Mouse (Mus musculus) left cerebral cortex, adult 18-20 months (tissue): ENCODE measurements around the gene Krtap24-1. TPM values are rescaled to one million over a fixed set of nuclear protein-coding genes. Genes with fewer than 3 reads are reported as not detected.

Experiments
- DNase-seq, 2 experiments: peaks; one replicate each; pipeline ENCODE4 v3.0.0; 2021 to 2022; ENCODE audit warnings: low spot score in 2 of 2, mixed read lengths in 1 of 2
- long read RNA-seq, 2 experiments: library from polyadenylated mRNA; stranded (forward); transcript quantifications; one replicate each; pipeline ENCODE4 v2.0.0; 2021
- total RNA-seq, 2 experiments: library from RNA; stranded (reverse); gene quantifications; 2 replicates each; pipeline ENCODE4 v1.2.3; 2021

Krtap24-1 gene
- not detected for total RNA-seq
- long read RNA-seq, experiment 1: 0 reads
- long read RNA-seq, experiment 2: 0 reads

DNA sequence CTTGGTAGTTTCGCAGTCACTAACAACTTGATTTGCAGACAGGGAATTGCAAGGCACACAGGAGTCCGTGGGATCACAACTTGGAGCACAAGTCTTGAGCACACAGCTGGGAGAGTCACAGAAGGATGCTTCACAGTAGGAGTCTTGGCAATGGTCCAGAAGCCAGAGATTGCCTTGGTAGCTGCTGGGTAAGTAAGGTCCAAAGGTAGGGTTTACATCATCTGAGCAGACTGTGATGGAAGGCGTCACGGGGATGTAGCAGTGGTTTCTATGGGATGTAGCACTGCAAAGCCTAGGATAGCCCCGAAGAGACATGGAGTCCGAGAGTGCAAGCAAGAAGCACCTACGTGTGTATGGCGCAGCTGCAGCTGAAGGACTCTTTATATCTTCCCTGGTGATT lies at the start of gene Krtap24-1:
Gene Krtap24-1 (minus strand): TSS at position 358 of the 400 bp plus-strand sequence.
- no peak for DNase-seq

DNA sequence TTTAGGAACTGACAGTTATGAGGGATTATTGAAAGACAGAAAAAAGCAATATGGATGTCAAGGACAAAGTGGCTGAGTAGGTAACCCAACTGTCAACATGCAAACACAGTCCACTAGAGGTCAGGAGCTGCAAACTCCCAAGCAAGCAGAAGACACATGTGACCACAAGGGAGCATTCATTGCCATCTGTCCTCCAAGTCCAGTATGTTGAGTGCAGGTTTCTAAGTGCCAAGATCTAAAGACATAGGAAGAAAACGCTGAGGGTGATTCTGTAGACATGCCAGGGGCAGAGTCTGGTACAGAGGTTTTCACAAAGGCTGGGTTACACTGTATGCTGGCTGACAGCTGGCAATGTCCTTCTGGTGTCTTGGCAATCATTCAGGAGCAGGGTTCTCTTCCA lies 45.3 kb upstream of the Krtap24-1 start:
- DNase-seq: no peak

DNA sequence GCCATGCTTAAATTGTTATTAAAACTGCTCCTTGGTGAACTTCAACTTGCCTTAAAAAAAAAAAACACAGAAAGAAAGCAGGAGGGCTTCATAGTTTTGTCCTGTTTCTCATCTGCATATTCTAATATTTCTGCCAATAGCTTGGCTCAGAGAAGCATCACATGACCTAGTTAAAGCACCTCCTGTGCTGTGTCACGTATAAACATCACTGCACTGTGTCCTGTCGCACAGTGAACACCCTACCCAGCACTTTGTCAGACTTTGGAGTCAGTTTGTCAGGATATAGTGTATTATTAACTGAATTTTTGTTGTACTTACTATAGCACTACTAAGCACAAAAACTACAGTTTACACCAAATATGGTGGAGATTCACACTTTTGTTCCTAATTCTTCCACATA lies 39.9 kb upstream of the Krtap24-1 start:
- no peak for DNase-seq

DNA sequence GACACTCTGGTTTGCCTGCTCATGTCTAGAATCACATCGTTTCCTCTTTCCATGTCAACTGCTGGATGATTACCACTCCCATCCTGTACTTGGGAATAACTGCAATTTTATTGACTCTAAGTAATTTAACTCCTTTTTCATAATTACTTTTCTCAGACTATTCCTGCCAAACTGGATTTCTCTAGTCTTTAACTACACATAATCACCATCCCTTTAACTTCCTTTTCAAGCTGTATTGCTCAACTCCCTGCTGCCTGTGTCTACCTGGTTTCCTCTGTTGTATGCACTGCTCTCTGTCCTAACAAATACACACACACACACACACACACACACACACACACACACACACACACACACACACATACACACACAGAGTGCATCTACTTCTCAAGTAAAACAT lies 39.0 kb upstream of the Krtap24-1 start:
- no peak for DNase-seq

DNA sequence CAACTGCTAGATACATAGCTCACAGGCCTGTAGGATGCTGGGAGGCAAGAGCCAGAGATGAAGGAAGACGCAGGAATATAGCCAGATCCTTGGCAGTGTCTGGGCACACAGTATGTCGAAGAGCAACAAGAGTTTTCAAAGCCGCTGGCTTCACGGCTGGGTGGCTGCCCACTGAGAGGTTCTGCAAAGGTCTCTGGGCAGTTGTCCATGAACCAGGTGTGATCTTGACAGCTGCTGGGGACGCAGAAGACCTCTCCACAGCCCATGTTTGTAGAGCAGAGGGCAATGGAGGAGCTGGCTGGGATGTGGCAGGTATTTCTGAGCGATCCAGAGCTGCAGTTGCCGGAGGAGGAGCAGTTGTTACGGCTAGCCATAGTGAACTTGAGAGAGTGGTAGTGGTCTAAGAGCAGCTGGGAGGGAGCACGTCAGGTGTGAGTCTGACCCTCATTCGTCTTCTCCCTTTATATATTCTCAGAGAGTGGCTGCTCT lies 35.3 kb upstream of the Krtap24-1 start, which contains the start of gene Krtap26-1:
Gene Krtap26-1 (minus strand): TSS at position 439 of the 489 bp plus-strand sequence.
- DNase-seq: no peak

DNA sequence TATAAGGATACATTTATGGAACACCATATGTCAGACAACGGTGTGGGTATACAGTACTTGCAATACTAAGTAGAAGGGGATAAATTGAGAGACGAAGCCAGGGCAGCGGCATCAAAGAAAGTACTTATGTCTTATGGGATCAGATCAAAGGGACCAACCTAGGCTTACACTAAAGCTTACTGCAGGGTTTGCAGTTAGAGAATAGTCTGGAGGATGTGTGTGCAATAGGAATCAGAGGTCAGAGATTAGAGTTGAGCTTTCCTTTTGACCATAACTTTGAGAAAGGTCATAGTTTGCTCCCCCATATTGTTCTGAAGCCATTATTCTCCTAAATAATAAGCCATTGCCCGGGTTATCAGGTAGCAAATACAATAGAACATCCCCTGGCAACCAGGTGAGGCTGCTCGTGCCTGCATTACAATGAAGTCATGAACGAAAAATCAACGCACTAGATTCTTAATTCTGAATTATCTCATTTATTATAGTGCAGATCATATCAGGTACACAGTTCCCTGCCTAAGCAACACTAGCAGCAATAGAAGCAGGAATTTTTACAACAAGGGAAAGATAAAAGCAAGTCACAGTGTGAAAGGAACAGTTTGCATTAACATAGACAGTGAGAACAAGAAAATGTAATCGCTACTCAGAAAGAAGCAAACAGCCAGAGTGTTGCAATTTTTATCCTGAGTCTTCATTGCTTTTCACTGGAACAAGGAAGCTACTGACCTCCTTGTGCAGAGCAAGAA lies 34.5 kb upstream of the Krtap24-1 start:
- DNase-seq: no peak

DNA sequence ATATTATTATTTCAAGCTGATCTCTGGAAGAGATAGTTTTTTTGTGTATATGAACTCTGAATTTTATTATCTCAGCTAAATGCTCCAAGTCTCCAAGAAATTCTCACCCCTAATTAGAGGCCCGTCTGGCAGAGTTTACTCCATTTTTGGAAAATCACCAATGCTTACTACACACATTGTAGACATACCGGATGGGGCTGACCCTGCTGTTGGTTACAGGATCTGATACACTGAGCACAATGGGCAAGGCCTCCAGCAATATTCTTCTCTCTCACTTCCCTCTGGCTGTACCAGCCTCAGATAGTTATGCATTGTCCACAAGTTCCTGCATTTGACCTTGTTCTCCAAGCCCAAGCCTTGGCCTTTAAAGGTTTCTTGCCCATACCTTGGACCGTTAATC lies 28.0 kb upstream of the Krtap24-1 start:
- no peak for DNase-seq

DNA sequence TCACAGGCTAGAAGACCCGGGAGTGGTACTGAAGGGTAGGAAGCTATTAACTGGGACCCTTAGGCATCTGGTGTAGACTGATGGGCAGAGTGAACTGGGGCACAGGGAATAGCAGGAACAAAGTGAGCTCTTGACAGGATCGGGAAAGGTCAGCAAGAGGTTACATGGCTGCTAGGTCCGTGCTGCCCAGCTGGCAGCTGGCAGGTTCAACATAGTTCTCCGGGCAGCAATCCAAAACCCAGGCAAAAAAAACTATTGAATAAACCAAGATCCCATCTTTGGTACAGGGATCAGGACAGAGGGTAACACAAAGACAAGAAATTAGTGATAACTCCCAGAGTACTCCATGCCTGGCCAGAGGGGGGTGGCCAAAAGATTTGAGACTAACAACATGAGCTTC lies 23.1 kb upstream of the Krtap24-1 start:
- DNase-seq: no peak

DNA sequence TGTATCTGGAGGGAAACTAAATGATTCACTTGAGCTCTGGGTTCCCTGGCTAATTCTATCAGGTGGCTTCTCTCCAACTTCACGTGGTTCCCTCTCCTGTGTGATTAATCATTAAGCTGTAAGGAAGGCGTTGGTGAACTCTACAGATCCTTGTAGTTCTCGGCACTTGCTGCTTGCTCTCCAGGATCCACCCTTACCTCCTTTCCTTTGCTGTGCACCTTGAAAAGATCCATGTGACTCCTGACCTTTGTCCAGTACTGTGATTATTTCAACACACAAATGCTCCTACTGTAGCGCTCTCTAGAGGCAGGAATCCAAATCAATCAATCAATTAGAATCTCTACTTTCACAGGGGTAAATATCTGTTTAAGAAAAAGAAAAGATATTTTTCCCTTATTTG lies 19.4 kb upstream of the Krtap24-1 start:
- DNase-seq: no peak

DNA sequence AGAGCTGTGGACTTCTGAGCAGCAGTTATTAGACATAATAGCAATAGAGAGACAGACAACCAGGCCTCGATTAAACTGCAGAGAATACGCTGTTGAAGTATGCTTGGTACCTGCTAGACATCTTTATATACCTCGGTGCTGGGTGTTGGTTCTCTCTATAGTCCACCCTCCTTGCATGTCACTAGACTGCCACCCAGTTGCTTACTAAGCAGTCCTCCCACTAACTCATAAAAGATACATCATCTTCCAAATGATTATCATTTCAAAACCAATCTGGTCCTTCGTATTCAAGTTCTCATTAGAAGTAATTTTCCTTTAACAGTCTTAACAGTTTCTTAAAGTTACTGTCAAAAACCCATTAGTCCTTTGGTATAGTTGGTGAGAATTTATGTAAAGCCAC lies 15.5 kb upstream of the Krtap24-1 start, which contains the start of gene 2310079G19Rik:
Gene 2310079G19Rik (minus strand): TSS at position 101 of the 400 bp plus-strand sequence.
- no peak for DNase-seq

DNA sequence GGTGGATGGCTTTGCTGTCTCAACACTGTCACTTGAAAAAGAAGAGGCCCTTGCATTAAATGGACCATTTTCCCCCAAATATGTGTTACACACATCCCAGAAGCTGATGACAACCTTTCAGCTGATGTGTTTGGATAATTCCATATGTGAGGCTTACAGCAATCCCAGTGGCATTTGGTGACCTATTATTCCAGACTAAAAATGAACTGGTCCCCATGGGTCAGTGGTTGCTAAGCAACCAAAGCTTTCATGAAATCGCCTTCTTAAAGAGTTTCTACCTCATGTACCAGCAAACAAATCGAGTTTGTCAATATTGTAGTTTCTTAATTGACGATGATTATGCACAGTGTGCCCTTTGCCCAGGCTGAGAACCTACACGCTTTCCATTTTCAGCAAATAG lies 633 bp upstream of the Krtap24-1 start:
- DNase-seq: no peak

DNA sequence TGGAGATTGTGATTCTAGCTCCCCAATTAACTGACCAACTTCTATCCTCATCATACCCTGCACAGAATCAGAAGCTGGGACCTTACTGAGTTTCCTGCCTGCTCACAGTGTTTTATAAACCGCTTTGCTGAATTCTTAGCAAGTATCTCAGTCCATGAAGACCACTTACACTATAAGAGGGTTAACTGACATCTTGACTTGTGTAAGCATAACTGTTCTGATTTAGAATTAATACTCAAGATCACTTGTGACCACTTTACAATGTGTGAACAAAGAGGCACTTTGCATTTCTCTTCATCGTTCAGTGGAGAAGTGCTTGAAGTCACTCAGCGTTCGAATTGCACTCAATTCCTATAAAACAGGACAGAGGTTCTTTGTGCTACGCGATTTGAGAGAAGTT lies 7.5 kb downstream of the Krtap24-1 start:
- no peak for DNase-seq

DNA sequence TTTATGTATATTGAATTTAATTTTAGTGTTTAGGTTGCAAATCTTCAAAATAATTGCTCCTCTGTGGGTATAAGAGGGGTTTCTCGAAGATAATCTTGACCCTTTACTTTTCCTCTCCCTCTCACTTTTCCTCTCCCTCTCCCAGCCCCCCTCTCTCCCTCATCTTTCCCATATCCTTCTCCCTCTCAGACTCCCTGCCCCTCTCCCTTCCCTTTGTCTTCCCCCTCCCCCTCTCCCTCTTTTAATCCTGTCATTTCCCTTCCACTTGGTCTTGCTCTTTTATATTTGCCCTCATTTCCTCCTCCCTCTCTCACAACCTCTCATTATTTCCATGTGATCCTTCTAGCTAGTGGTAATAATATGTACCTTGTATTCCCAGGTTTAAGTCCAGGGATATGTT lies 9.6 kb downstream of the Krtap24-1 start:
- DNase-seq: no peak

DNA sequence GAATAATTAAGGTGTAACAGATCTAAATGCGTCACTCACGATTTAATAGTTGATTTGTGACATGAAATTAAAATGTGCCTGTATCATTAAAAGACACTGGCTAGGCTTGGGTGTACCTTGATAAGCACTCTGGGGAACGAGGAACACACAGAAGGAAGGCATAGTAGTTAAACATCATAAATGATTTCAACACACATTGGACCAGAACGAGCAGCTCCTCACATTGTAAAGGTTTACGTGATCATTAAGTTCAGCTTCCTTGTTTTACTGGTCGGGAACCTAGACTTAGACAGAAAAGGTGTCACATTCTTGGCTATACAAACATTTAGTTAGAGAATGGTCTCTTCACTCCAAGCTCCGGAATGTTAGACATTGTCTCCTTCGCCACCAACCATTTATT lies 11.8 kb downstream of the Krtap24-1 start:
- DNase-seq: no peak

DNA sequence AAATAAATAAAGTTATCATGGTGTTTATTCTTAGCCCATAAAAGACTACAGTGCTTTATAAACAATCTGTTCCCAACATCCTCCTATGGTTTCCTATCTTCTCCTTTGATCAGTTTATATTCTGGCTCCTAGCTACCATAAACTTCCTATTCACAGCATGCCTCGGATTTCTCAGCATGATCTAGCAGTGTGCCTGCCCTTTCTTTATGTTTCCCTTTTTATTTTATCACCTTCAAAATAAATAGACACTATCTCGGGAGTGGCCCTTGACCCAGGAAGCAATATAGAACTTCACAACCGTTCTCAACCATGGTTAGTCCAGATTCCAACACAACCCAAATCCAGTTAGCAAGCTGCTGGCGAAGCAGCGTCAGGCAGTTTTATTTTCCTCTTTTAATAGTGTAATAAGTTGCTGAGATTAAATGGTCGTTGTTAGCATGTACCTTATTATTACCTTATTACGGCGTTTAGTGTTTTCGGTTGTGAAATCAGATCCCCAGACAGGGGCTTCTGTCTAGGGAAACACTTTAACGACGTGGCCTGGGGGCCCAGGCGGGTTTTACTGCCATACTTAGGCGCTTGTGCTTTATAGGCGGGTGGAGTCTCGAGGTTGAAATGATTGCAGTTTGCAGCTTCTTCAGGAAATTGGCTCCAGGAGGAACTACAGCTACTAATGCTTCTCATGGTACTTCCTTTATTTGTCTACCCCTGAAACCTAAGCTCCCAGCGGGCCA lies 12.4 kb downstream of the Krtap24-1 start:
- no peak for DNase-seq

DNA sequence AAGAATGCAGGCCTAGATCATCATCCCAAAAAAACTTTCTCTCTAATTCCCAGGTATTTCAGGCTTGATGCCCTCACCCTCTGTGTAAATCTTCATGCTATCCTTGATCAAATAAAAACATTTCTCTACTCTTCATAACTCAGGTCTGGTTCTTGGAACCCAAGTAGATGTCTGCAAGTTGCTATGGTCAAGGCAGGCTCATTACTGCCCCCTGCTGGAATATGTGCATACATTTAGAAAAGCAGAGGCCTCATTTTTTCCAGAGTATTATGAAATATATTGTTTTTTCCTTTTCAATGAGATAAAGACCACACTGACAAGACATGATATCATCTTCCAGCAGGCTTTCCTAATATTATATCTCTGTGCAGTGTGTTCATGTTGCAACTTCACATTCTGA lies 19.3 kb downstream of the Krtap24-1 start:
- no peak for DNase-seq

DNA sequence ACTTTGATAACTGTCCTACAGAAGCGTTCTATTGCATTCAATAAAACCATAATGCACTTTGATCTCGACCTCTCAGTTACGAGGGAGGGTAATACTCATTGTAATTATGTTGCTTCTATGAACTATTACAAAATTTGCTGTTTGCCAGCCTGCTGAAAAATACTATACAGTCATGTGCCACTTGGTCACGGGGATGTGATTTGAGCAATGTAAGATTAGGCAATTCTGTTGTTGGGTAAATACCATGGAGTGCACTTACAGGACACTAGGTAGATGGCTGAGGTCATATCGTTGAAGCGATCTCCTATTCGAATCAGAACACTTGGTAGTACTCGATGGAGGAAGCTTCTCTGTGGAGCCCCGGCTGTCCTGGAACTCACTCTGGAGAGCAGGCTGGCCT lies 28.7 kb downstream of the Krtap24-1 start:
- no peak for DNase-seq

DNA sequence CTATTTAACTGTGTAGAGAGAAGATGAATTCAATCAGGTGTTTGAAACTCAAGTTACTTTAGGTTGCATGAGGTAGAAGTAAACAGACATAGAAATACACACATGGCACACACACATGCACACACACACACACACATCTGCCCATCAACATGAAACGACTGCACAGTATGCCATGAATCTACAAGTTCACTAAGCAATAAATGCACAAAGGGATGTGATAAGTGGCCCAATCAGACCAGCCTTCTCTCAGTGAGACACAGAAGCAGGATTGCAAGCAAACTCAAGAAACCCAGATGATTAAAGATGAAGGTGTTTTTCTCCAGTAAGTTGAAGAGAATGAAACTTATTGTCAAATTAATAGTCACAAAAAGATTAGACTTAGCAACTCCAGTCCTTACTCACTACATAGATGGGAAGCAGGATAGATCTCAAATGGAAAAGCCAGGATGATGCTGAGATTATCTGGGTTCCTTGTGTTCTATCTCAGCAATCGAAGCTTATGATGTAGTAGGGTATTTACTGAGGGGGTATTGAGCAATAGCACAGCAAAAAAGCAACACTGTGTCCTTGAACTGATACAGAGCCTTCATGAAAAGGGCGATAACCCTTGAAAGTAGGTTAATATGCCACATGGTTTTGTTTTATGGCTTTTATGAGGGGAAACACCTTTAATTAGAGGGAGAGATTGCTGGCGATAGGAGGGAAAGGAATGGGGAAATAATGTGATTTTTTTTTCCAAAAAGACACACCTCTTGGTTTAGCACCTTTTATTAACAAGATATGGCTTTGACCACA lies 36.0 kb downstream of the Krtap24-1 start:
- no peak for DNase-seq

DNA sequence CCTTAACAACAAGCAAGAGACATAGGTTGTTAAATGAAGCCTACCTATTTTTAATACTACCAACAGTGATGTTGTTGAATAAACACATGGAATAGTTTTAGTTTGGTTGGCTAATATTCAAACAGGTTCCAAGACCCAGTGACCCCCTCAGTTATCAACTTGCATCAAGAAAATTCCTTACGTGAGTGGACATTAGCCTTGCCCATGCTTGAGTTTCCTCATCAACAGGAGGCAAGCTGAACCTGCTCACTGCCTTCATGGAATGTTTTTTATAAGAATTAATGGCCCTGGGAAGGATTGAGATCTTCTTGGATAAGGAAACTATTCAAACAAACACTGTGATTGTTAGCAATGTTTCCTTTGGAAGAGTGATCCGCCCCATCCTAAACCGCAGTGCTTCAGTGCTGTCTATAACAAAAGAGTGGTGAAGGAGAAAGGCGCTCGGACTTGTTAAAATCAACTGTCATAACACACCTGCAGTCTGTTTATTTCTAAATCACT lies 39.1 kb downstream of the Krtap24-1 start:
- no peak for DNase-seq

DNA sequence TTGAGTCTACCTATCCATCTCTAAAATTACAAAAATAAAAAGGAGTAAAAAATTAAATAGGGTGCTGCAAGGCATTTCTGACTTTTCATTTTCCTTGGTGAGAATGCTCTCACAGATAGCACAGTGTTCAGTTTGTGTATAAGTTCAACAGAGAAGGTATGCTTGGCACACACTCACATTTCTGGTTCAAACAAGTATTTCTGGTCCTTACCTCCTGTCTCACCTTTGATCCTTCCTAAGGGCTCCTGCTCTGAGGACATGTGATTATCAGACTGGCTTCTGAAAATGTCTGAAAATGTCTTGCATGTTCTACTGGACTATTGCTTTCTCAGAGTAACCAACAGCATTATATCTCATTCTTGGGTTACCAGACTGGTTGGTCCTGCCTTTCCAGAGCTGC lies 41.9 kb downstream of the Krtap24-1 start:
- DNase-seq: no peak

DNA sequence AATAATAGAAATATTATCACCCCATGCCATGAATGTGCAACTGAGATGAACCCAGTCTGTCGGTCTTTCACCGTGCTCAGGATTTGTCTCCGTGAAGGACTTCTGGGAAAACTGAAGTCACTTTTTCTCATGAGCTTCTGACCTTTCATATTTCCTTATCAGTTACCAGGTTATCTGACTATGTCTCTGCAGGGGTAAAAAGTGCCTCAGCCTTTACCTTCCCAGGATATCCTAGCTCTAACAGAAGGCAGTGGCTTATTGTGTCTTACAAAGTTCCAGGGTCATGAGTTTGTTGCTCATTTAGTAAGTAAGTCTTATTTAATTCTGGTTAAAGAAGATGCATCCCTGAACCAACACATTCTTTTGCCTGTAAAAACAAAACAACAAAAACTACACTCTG lies 42.3 kb downstream of the Krtap24-1 start:
- no peak for DNase-seq
